Mouse (Mus musculus) cortical plate, adult 2 months (tissue): ENCODE measurements around the gene Pigz.

Experiments
- CTCF ChIP-seq: fragments of 200-500 bp; IDR thresholded peaks from 2 replicates; pipeline ENCODE4 v1.5.1; 2011; ENCODE audit warnings: mild to moderate bottlenecking, control low read depth, low read length; ENCODE audit not compliant: insufficient read depth; ENCODE audit errors: extremely low read depth
- POLR2A ChIP-seq: fragments of 200-500 bp; IDR thresholded peaks from 2 replicates; pipeline ENCODE4 v1.6.1; 2011; ENCODE audit warnings: mild to moderate bottlenecking, low read length, control low read depth; ENCODE audit not compliant: insufficient read depth; ENCODE audit errors: extremely low read depth

- no peak for TF ChIP-seq POLR2A
- no peak for TF ChIP-seq CTCF
These were observed 31.8 kb upstream of the Pigz start for GRCm38 (mm10) chr16:31901886-31902285.
